Mouse (Mus musculus): ENCODE measurements at regions not wholly inside any gene's neighbourhood (a gene's known extent, or its start where the extent isn't known, plus 50 kb on each side); places are given as distances from the start of the nearest gene placed in this dataset.

- peak; percentile 71 for TF ChIP-seq CTCF (IDR thresholded peaks at IDR 0.05)
- TF ChIP-seq POLR2A (IDR thresholded peaks at IDR 0.05; ENCODE audit: insufficient read depth, low read depth, low read length): no peak
These were observed 102.2 kb upstream of the Cpne4 start for GRCm38 (mm10) chr9:104444906-104445305.

Data from heart, adult 2 months (tissue).